Mouse (Mus musculus) MEL (cell line): ENCODE data around the gene Gnao1. TPM values are rescaled to one million over a fixed set of nuclear protein-coding genes. Genes with fewer than 3 reads are reported as not detected.

ENCODE experiments used
- DNase-seq: peaks from one replicate; pipeline ENCODE4 v3.0.0; 2011; ENCODE audit warnings: low read depth, low spot score
- H3K27ac ChIP-seq: 2 replicates; pipeline ENCODE4 v1.5.1; 2012; ENCODE audit warnings: low read depth, mild to moderate bottlenecking, control low read depth, low read length, moderate library complexity; ENCODE audit not compliant: control insufficient read depth
- H3K27me3 ChIP-seq, 2 experiments: fragments of 150-350 bp in 1 of 2; sonication (generic) in 1 of 2; 2 replicates each; pipeline ENCODE4 v1.6.1; 2012; ENCODE audit warnings: low read length in 2 of 2, mild to moderate bottlenecking in 2 of 2, improper control_type of control experiment in 1 of 2, moderate library complexity in 1 of 2; ENCODE audit not compliant: insufficient read depth in 2 of 2, control insufficient read depth in 1 of 2
- H3K36me3 ChIP-seq, 2 experiments: 2 replicates each; pipeline ENCODE4 v1.6.1; 2012 to 2014; ENCODE audit warnings: low read length in 2 of 2, improper control_type of control experiment in 1 of 2, inconsistent platforms in 1 of 2, mild to moderate bottlenecking in 1 of 2; ENCODE audit not compliant: insufficient read depth in 2 of 2, control insufficient read depth in 1 of 2
- H3K4me1 ChIP-seq, 2 experiments: fragments of 150-350 bp in 1 of 2; sonication (generic) in 1 of 2; 2 replicates each; pipeline ENCODE4 v1.6.1; 2012; ENCODE audit warnings: low read length in 2 of 2, improper control_type of control experiment in 1 of 2, mild to moderate bottlenecking in 1 of 2; ENCODE audit not compliant: insufficient read depth in 2 of 2, control insufficient read depth in 1 of 2
- H3K4me3 ChIP-seq, 2 experiments: fragments of 150-350 bp in 1 of 2; sonication (generic) in 1 of 2; 2 replicates each; pipeline ENCODE4 v1.5.1; 2012; ENCODE audit warnings: low read depth in 2 of 2, low read length in 2 of 2, mild to moderate bottlenecking in 2 of 2, moderate library complexity in 2 of 2, control low read depth in 1 of 2, improper control_type of control experiment in 1 of 2; ENCODE audit not compliant: control insufficient read depth in 1 of 2, insufficient read depth in 1 of 2
- H3K79me2 ChIP-seq: 2 replicates; pipeline ENCODE4 v1.6.1; 2012; ENCODE audit warnings: mild to moderate bottlenecking, low read length, moderate library complexity; ENCODE audit not compliant: control insufficient read depth, poor library complexity, insufficient read depth
- H3K9ac ChIP-seq: 2 replicates; pipeline ENCODE4 v1.6.1; 2012; ENCODE audit warnings: low read depth, mild to moderate bottlenecking, control low read depth, low read length, moderate library complexity; ENCODE audit not compliant: control insufficient read depth, poor library complexity, severe bottlenecking
- H3K9me3 ChIP-seq: fragments of 150-350 bp; sonication (generic); replicated peaks from 2 replicates; pipeline ENCODE4 v1.6.1; 2012; ENCODE audit warnings: mild to moderate bottlenecking, low read length, improper control_type of control experiment, moderate library complexity; ENCODE audit not compliant: insufficient read depth
- E2F4 ChIP-seq: IDR thresholded peaks from 2 replicates; pipeline ENCODE4 v1.6.1; 2011; ENCODE audit warnings: low read depth, low read length, improper control_type of control experiment, borderline replicate concordance
- GATA1 ChIP-seq: IDR thresholded peaks from 2 replicates; pipeline ENCODE4 v1.6.1; 2011; ENCODE audit warnings: low read depth, low read length, improper control_type of control experiment
- JUND ChIP-seq: IDR thresholded peaks from 2 replicates; pipeline ENCODE4 v1.6.1; 2011; ENCODE audit warnings: low read depth, mild to moderate bottlenecking, improper control_type of control experiment, low read length
- MAFK ChIP-seq: IDR thresholded peaks from 2 replicates; pipeline ENCODE4 v1.6.1; 2011; ENCODE audit warnings: low read depth, mild to moderate bottlenecking, low read length, improper control_type of control experiment, borderline replicate concordance
- MAZ ChIP-seq: IDR thresholded peaks from 2 replicates; pipeline ENCODE4 v1.6.1; 2012; ENCODE audit warnings: low read depth, mild to moderate bottlenecking, inconsistent platforms, low read length, improper control_type of control experiment
- MXI1 ChIP-seq: IDR thresholded peaks from 2 replicates; pipeline ENCODE4 v1.6.1; 2011; ENCODE audit warnings: mild to moderate bottlenecking, low read depth, low read length, improper control_type of control experiment
- MYC ChIP-seq: IDR thresholded peaks from 2 replicates; pipeline ENCODE4 v1.6.1; 2011; ENCODE audit warnings: low read depth, mild to moderate bottlenecking, low read length, improper control_type of control experiment, moderate library complexity
- RAD21 ChIP-seq: IDR thresholded peaks from 2 replicates; pipeline ENCODE4 v1.6.1; 2011; ENCODE audit warnings: mild to moderate bottlenecking, low read depth, low read length, improper control_type of control experiment
- SMC3 ChIP-seq: IDR thresholded peaks from 2 replicates; pipeline ENCODE4 v1.6.1; 2011; ENCODE audit warnings: low read depth, low read length, improper control_type of control experiment
- USF2 ChIP-seq, 2 experiments: IDR thresholded peaks; 2 replicates each; pipeline ENCODE4 v1.6.1; 2011 to 2012; ENCODE audit warnings: improper control_type of control experiment in 2 of 2, low read length in 2 of 2, borderline replicate concordance in 1 of 2, inconsistent platforms in 1 of 2, low read depth in 1 of 2, mild to moderate bottlenecking in 1 of 2; ENCODE audit not compliant: insufficient read depth in 1 of 2
- ZC3H11A ChIP-seq: IDR thresholded peaks from 2 replicates; pipeline ENCODE4 v1.6.1; 2012; ENCODE audit warnings: low read depth, mild to moderate bottlenecking, inconsistent platforms, low read length, improper control_type of control experiment
- ZNF384 ChIP-seq: IDR thresholded peaks from 2 replicates; pipeline ENCODE4 v1.6.1; 2012; ENCODE audit warnings: low read depth, mild to moderate bottlenecking, inconsistent platforms, low read length, improper control_type of control experiment
- polyA plus RNA-seq, 2 experiments: library from polyadenylated mRNA; stranded (reverse) in 1 of 2; unstranded in 1 of 2; fragments of >175 nt in 1 of 2; fragments of >200 nt in 1 of 2; gene quantifications; 2 replicates each; pipeline versions ENCODE4 v1.2.1 to v1.2.4; 2012; ENCODE audit warnings: low replicate concordance in 2 of 2, low read depth in 1 of 2; ENCODE audit not compliant: insufficient read length in 2 of 2, insufficient read depth in 1 of 2, missing spikeins in 1 of 2
- total RNA-seq: library from RNA; depleted of rRNA; stranded (reverse); fragments of 300-350 nt; gene quantifications from 2 replicates; pipeline ENCODE4 v1.2.3, GENCODE M21; 2012

Gnao1 gene
- total and polyA plus RNA-seq, 3 experiments: 0.03 TPM; not detected in 2

DNA sequence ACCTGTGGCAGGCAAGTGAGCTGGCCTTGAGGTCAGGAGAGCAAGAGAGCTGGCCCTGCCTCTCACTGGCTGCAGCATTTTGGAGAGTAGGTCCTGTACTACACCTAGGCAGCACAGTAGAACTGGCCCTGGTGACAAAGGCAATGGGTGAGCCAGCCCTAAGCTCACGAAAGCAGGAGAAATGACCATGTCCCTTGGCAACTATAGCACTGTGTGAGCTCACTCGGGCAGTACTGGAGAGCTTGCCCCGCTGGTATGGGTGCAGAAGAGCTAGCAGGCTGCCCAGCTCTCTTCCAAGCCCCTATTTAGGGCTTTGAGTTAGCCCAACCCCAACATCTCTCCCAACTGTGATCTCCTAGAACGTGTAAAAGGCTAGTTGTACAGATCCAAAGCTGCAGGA is 68.6 kb downstream of the Gnao1 start:
- no peaks in the 10 kb centered on the region for H3K4me1 ChIP-seq
- no peak for DNase-seq
- H3K9me3 ChIP-seq: no peaks in the 10 kb centered on the region
- no peak overlapping the region for H3K27ac ChIP-seq
- H3K9ac ChIP-seq: no peak overlapping the region
- no peaks in the 10 kb centered on the region for H3K27me3 ChIP-seq
- H3K4me3 ChIP-seq: no peak overlapping the region
- no peaks in the 10 kb centered on the region for H3K36me3 ChIP-seq
- no peaks in the 10 kb centered on the region for H3K79me2 ChIP-seq
- TF ChIP-seq GATA1 (no peak), MYC (no peak), JUND (no peak), E2F4 (no peak), SMC3 (no peak)

DNA sequence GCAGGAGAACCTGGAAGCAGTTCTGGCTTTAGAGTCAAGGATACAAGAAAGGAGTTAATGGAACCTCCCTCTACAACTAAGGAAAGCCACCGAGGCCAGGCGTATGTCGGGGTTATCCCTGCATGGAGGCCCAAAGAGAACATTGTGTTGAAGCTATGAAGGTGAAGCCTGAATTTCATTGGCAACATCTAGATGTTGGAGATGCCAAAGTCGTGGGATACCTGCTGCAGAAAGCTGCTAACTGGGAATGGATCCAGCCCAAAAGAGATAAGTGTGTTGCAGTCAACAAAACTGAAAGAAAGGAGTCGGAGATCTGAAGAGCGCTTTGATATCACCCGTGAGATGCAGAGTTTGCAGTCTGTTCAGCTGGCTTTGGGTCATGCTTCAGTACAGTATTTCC is 70.2 kb downstream of the Gnao1 start:
- Histone ChIP-seq H3K27ac (no peak overlapping the region), H3K27me3 (no peaks in the 10 kb centered on the region)

DNA sequence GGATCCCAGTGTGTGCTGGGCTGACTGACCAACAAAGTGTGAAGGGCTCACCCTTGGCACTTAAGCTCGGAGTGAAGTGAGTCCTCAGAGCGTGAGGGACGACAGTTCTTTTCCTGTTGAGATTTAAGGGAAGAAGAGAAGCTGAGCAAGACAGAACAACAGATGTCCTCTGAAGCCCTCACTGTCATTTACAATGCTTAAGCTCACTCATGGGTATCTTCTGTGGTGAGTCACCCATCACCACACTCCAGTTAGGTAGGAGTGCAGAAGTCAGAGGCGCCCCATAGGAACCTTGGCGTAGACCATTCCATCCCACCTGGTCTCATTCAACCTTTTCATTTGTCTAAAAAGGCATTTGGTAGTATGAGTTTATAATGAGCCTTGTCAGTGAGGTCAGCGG is 71.6 kb downstream of the Gnao1 start:
- Histone ChIP-seq H3K9ac (no peak overlapping the region), H3K27me3 (no peaks in the 10 kb centered on the region), H3K4me3 (no peak overlapping the region), H3K4me1 (no peaks in the 10 kb centered on the region), H3K9me3 (no peaks in the 10 kb centered on the region), H3K27ac (no peak overlapping the region), H3K79me2 (no peaks in the 10 kb centered on the region), H3K36me3 (no peaks in the 10 kb centered on the region)
- no peak for DNase-seq
- TF ChIP-seq ZNF384 (no peak), MAZ (no peak), MAFK (no peak), USF2 (IDR thresholded peaks at IDR 0.05; ENCODE audit: borderline replicate concordance in 1 of 2, insufficient read depth in 1 of 2, low read depth in 1 of 2, low read length in 2 of 2) (no peak), RAD21 (no peak)

More for the DNA sequence above, 70.2 kb downstream of the Gnao1 start:
- no peak overlapping the region for H3K9ac ChIP-seq
- H3K4me3 ChIP-seq: no peak overlapping the region
- no peaks in the 10 kb centered on the region for H3K36me3 ChIP-seq
- TF ChIP-seq USF2 (IDR thresholded peaks at IDR 0.05; ENCODE audit: borderline replicate concordance in 1 of 2, insufficient read depth in 1 of 2, low read depth in 1 of 2, low read length in 2 of 2): no peak
- TF ChIP-seq SMC3: no peak
- no peak for TF ChIP-seq MAFK
- TF ChIP-seq ZC3H11A: no peak
- TF ChIP-seq MXI1: no peak
- no peaks in the 10 kb centered on the region for H3K79me2 ChIP-seq
- no peaks in the 10 kb centered on the region for H3K4me1 ChIP-seq
- no peaks in the 10 kb centered on the region for H3K9me3 ChIP-seq
- DNase-seq: no peak
